Mouse (Mus musculus) common myeloid progenitor, adult 5-6 weeks (primary cell): Measurements from ENCODE around the gene Barhl1. TPM values are rescaled to one million over a fixed set of nuclear protein-coding genes. Genes with fewer than 3 reads are reported as not detected.

Source experiments
- ATAC-seq: replicated peaks from 2 replicates; pipeline ENCODE4 v1.8.0; 2016; ENCODE audit warnings: low read depth, mild to moderate bottlenecking, moderate TSS enrichment, inconsistent platforms; ENCODE audit not compliant: poor library complexity, severe bottlenecking
- total RNA-seq: library from RNA; stranded (forward); fragments of 200-1000, 187-1606 nt; gene quantifications from 2 replicates; pipeline ENCODE4 v1.2.3, GENCODE M21; 2017

Barhl1 gene
- total RNA-seq: not detected in 2 replicates

- no peak for ATAC-seq
Observed at GRCm38 (mm10) chr2:28916513-28916865, at the start of gene Barhl1. TSS of gene Barhl1 (minus strand) at chr2:28916668.

GRCm38 (mm10) chr2:28963565-28963964 is 47.1 kb upstream of the Barhl1 start:
- no peak for ATAC-seq

- no peak for ATAC-seq
Observed at GRCm38 (mm10) chr2:28961636-28962035, 45.2 kb upstream of the Barhl1 start.

- ATAC-seq: no peak
Observed at GRCm38 (mm10) chr2:28961024-28961585, 44.6 kb upstream of the Barhl1 start.

GRCm38 (mm10) chr2:28956874-28957273 is 40.4 kb upstream of the Barhl1 start:
- ATAC-seq: no peak

GRCm38 (mm10) chr2:28954595-28954994 is 38.1 kb upstream of the Barhl1 start:
- ATAC-seq: no peak

- ATAC-seq: no peak
Observed at GRCm38 (mm10) chr2:28952981-28953380, 36.5 kb upstream of the Barhl1 start.

- no peak for ATAC-seq
Observed at GRCm38 (mm10) chr2:28946312-28946711, 29.8 kb upstream of the Barhl1 start.

GRCm38 (mm10) chr2:28945388-28945787 is 28.9 kb upstream of the Barhl1 start:
- ATAC-seq: no peak

GRCm38 (mm10) chr2:28943666-28944516 is 27.4 kb upstream of the Barhl1 start:
- no peak for ATAC-seq

GRCm38 (mm10) chr2:28938997-28939396 is 22.5 kb upstream of the Barhl1 start:
- ATAC-seq: no peak

GRCm38 (mm10) chr2:28930571-28930970 is 14.1 kb upstream of the Barhl1 start:
- no peak for ATAC-seq

GRCm38 (mm10) chr2:28923912-28924311 is 7.4 kb upstream of the Barhl1 start:
- ATAC-seq: peak; percentile 76

GRCm38 (mm10) chr2:28919001-28919400 is 2.5 kb upstream of the Barhl1 start:
- no peak for ATAC-seq

GRCm38 (mm10) chr2:28917518-28918361 is 1.3 kb upstream of the Barhl1 start:
- ATAC-seq: no peak

- ATAC-seq: no peak
Observed at GRCm38 (mm10) chr2:28917156-28917517, 669 bp upstream of the Barhl1 start.

- peak; percentile 56; the same call in 1 of the 2 replicates for ATAC-seq
Observed at GRCm38 (mm10) chr2:28915768-28916512, 528 bp downstream of the Barhl1 start.

- no peak for ATAC-seq
Observed at GRCm38 (mm10) chr2:28915104-28915738, 1.2 kb downstream of the Barhl1 start.

- ATAC-seq: no peak
Observed at GRCm38 (mm10) chr2:28914121-28914520, 2.3 kb downstream of the Barhl1 start.

GRCm38 (mm10) chr2:28912961-28913360 is 3.5 kb downstream of the Barhl1 start:
- ATAC-seq: no peak
